Mouse (Mus musculus): Measurements from ENCODE around the gene Olfr93. TPM values are rescaled to one million over a fixed set of nuclear protein-coding genes. Genes with fewer than 3 reads are reported as not detected.

The Olfr93 gene
- total RNA-seq (2012; rRNA removed) (not detected in 2 replicates), polyA plus RNA-seq (2012; ENCODE audit: insufficient read depth in 1 of 2, insufficient read length in 2 of 2, low read depth in 1 of 2, low replicate concordance in 2 of 2, missing spikeins in 1 of 2) (not detected)

DNA sequence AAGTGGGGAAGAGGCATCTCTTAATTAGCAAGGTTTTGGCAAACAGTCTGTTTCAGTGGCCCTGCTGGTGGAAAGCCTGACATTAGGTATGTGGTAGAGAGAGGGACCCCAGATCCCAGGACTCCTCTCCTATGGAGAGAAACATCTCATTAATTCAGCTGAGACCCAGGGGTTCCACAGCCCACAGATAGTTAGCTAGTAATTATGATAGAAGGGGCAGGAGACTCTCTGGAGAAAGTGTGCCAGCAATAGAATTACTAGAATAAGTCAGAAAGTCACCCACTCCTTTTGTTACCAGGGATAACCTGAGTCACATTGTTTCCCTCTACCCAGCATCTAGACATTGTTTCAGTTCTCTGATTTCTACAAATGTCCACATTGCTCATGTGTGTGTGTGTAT lies at the start of gene Olfr93:
Gene Olfr93 (minus strand): TSS at position 101 of the 400 bp plus-strand sequence.
- Histone ChIP-seq H3K4me3 (ENCODE audit: control insufficient read depth in 1 of 2, insufficient read depth in 1 of 2, low read depth in 2 of 2, low read length in 2 of 2) (no peak within 1 kb of the TSS), H3K27me3 (ENCODE audit: control insufficient read depth in 1 of 2, insufficient read depth in 2 of 2, low read length in 2 of 2) (no peaks in the 10 kb centered on the region), H3K36me3 (ENCODE audit: control insufficient read depth in 1 of 2, insufficient read depth in 2 of 2, low read length in 2 of 2) (no peaks in the 10 kb centered on the region), H3K79me2 (ENCODE audit: control insufficient read depth, insufficient read depth, low read length, poor library complexity) (no peaks in the 10 kb centered on the region), H3K27ac (ENCODE audit: control insufficient read depth, low read depth, low read length) (no peak within 1 kb of the TSS), H3K9ac (ENCODE audit: control insufficient read depth, low read depth, low read length, poor library complexity, severe bottlenecking) (no peak within 1 kb of the TSS), H3K9me3 (replicated peaks; ENCODE audit: insufficient read depth, low read length) (no peaks in the 10 kb centered on the region), H3K4me1 (ENCODE audit: control insufficient read depth in 1 of 2, insufficient read depth in 2 of 2, low read length in 2 of 2) (no peaks in the 10 kb centered on the region)
- TF ChIP-seq ZKSCAN1 (IDR thresholded peaks at IDR 0.05; ENCODE audit: low read depth, low read length), result no peak
- TF ChIP-seq RAD21 (IDR thresholded peaks at IDR 0.05; ENCODE audit: low read depth, low read length), result no peak
- TF ChIP-seq E2F4 (IDR thresholded peaks at IDR 0.05; ENCODE audit: borderline replicate concordance, low read depth, low read length), result no peak
- no peak for TF ChIP-seq KAT2A (conservative IDR thresholded peaks at IDR 0.05; ENCODE audit: low read depth, low read length)
- TF ChIP-seq RCOR1 (IDR thresholded peaks at IDR 0.05; ENCODE audit: low read depth, low read length), result no peak
- no peak for TF ChIP-seq GABPA (IDR thresholded peaks at IDR 0.05; ENCODE audit: low read depth, low read length)
- no peak for TF ChIP-seq NELFE (IDR thresholded peaks at IDR 0.05; ENCODE audit: low read depth, low read length)
- no peak for TF ChIP-seq CHD1 (IDR thresholded peaks at IDR 0.05; ENCODE audit: low read depth, low read length)
- TF ChIP-seq ZNF384 (IDR thresholded peaks at IDR 0.05; ENCODE audit: low read depth, low read length), result no peak
- TF ChIP-seq POLR2AphosphoS5 (IDR thresholded peaks at IDR 0.05; ENCODE audit: borderline replicate concordance, low read depth, low read length), result no peak
- no peak for TF ChIP-seq SIN3A (IDR thresholded peaks at IDR 0.05; ENCODE audit: low read length)
- TF ChIP-seq UBTF (IDR thresholded peaks at IDR 0.05; ENCODE audit: borderline replicate concordance, insufficient read depth, low read depth, low read length), result no peak
- TF ChIP-seq MEF2A (IDR thresholded peaks at IDR 0.05; ENCODE audit: extremely low read depth, insufficient replicate concordance, low read depth, low read length, poor library complexity, severe bottlenecking), result no peak
- no peak for TF ChIP-seq TCF12 (IDR thresholded peaks at IDR 0.05; ENCODE audit: low read depth, low read length)
- DNase-seq (ENCODE audit: low read depth, low spot score), result no peak

DNA sequence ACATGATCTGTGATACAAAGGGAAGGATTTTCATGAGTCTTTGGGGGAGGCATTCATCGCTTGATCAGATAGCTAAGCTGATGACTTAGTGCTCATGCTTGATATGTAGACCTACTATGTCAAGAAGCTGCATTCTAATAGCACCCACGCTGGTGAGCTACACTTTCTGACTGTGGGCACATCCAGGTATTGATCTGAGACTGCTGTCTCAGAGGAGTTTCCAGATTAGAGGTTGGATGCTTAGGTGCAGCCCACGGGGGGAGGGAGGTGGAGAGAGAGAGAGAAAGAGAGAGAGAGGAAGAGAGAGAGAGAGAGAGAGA lies 42.6 kb upstream of the Olfr93 start:
- Histone ChIP-seq H3K9ac (ENCODE audit: control insufficient read depth, low read depth, low read length, poor library complexity, severe bottlenecking) (no peak overlapping the region), H3K27me3 (ENCODE audit: control insufficient read depth in 1 of 2, insufficient read depth in 2 of 2, low read length in 2 of 2) (no peaks in the 10 kb centered on the region; a peak in 1 of 4 replicates), H3K27ac (ENCODE audit: control insufficient read depth, low read depth, low read length) (no peak overlapping the region), H3K36me3 (ENCODE audit: control insufficient read depth in 1 of 2, insufficient read depth in 2 of 2, low read length in 2 of 2) (no peaks in the 10 kb centered on the region), H3K4me1 (ENCODE audit: control insufficient read depth in 1 of 2, insufficient read depth in 2 of 2, low read length in 2 of 2) (no peaks in the 10 kb centered on the region), H3K79me2 (ENCODE audit: control insufficient read depth, insufficient read depth, low read length, poor library complexity) (no peaks in the 10 kb centered on the region), H3K9me3 (replicated peaks; ENCODE audit: insufficient read depth, low read length) (no peaks in the 10 kb centered on the region), H3K4me3 (ENCODE audit: control insufficient read depth in 1 of 2, insufficient read depth in 1 of 2, low read depth in 2 of 2, low read length in 2 of 2) (no peak overlapping the region)
- TF ChIP-seq HCFC1 (IDR thresholded peaks at IDR 0.05; ENCODE audit: low read depth, low read length) (no peak), ZKSCAN1 (IDR thresholded peaks at IDR 0.05; ENCODE audit: low read depth, low read length) (peak; percentile 60; the same call in 1 of the 2 replicates)
- DNase-seq (ENCODE audit: low read depth, low spot score), result no peak

Data from MEL (cell line).